Mouse (Mus musculus): ENCODE data around the gene Cd247.

DNA sequence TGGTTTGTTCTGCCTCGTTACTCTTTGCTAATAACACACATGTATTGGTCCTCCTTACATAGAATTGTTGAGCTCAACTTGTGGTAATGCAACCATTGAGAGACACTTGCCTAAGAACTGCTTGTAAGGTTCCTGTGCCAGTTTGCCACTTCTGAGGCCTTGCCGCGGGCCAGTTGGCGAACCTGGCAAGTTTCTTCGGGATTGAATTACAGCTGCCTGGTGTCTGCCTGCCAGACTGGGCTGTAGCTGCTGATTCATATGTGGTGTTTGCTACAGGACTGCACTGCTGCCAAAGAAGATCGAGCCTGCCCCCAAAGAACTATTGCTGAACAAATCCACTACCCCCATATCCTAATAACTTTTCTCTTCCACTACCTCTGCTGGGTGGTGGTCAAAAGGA is 34.3 kb upstream of the Cd247 start:
- TF ChIP-seq CTCF (IDR thresholded peaks at IDR 0.05; ENCODE audit: low read depth, low read length) (no peak), POLR2A (IDR thresholded peaks at IDR 0.05; ENCODE audit: borderline replicate concordance, low read depth, low read length) (no peak)

Measured in bone marrow macrophage, adult 2 months (primary cell).